Mouse (Mus musculus): ENCODE results near the gene Tdpoz1. TPM values are rescaled to one million over a fixed set of nuclear protein-coding genes. Genes with fewer than 3 reads are reported as not detected.

Tdpoz1 gene
- not detected in 2 replicates for polyA plus RNA-seq (2021; fragmentation: Nextera tagmentation)
- long read RNA-seq, experiment 1: 0 reads
- long read RNA-seq, experiment 2: 0 reads

GRCm38 (mm10) chr3:93676210-93676609 lies at the start of gene Tdpoz1:
TSS of gene Tdpoz1 (minus strand) at chr3:93676310.

DNA sequence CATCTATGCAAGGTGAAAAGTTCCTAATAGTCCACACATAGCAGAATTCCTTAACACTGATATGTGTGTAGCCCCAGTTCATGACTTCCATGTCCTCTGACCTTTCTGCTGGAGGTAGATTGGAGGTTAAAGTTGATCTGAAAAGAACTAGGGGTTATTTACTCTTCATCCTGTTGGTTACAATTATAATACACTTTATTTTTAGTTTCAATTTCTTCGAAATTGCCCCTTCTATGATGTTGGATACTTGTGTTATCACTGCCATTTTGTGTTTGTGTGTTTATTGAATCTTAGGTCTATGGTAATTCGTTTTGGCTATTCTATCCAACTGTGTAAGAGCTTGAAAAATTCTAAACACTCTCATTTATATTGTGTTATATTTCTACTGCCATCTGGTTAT lies 16.9 kb upstream of the Tdpoz1 start, which contains the start of gene Gm37596:
Gm37596 (minus strand) TSS at position 101 of the 400 bp plus-strand sequence.

DNA sequence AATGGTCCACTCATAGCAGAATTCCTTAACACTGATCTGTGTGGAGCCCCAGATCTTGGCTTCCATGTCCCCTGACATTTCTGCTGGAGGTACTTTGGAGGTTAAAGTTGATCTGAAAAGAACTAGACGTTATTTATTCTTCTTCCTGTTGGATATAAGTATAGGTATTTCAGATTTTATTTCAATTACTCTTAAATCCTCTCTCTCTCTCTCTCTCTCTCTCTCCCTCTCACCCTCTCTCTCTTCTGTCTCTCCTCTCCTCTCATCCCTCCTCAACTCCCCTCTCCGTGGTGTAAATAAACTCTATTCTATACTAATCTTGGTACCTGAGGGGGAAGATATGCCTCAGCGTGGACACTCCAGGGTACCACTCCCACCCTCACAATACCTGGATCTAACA lies 23.5 kb downstream of the Tdpoz1 start, which contains the start of gene Tdpoz2:
Tdpoz2 (minus strand) TSS at position 101 of the 400 bp plus-strand sequence.

Other genes starting within 250 kb of the Tdpoz1 start
- gene Tchh, start 234.0 kb downstream of the Tdpoz1 start, polyA plus RNA-seq (2021; fragmentation: Nextera tagmentation): 1.0 and 1.2 TPM in 2 replicates
- gene Tchhl1, start 207.6 kb downstream of the Tdpoz1 start, polyA plus RNA-seq (2021; fragmentation: Nextera tagmentation): not detected in 2 replicates
- gene S100a11, start 155.8 kb downstream of the Tdpoz1 start, polyA plus RNA-seq (2021; fragmentation: Nextera tagmentation): 27.8 and 28.4 TPM in 2 replicates
- gene S100a10, start 121.2 kb downstream of the Tdpoz1 start, polyA plus RNA-seq (2021; fragmentation: Nextera tagmentation): 88.6 and 91.8 TPM in 2 replicates
- not detected in 2 replicates for gene Tdpoz2, start 23.6 kb downstream of the Tdpoz1 start, polyA plus RNA-seq (2021; fragmentation: Nextera tagmentation)
- not detected in 2 replicates for gene Gm37596, start 16.8 kb upstream of the Tdpoz1 start, polyA plus RNA-seq (2021; fragmentation: Nextera tagmentation)
- not detected in 2 replicates for gene Gm5773, start 96.7 kb upstream of the Tdpoz1 start, polyA plus RNA-seq (2021; fragmentation: Nextera tagmentation)
- not detected in 2 replicates for gene Tdpoz4, start 120.1 kb upstream of the Tdpoz1 start, polyA plus RNA-seq (2021; fragmentation: Nextera tagmentation)
- gene Tdpoz3, start 149.7 kb upstream of the Tdpoz1 start, polyA plus RNA-seq (2021; fragmentation: Nextera tagmentation): not detected in 2 replicates